ENCODE assay signal across 16 mouse cellular contexts in genomic region chr14:122639168-122639720, GRCm38 (mm10).
"Had no signal": no experiment of that assay in that cellular context is flagged by ENCODE, and none has a peak within 500 bp of the region (broad histone marks: within the 10 kb centered on the region; RNA-seq: fewer than 3 reads in every experiment).

No protein-coding gene starts in this region.

- H3K9me3 ChIP-seq: neural tube, embryonic 13.5 days; neural tube, embryonic 15.5 days; stomach, embryonic 15.5 days had no signal

- DNase-seq: retina, postnatal 1 day; right cerebral cortex, adult 18-20 months; right cerebral cortex, postnatal 14 days; right cerebral cortex, postnatal 25 days; right cerebral cortex, postnatal 4 days; spleen, adult 18-20 months; thymus, adult 18-20 months; thymus, adult 2 months; thymus, postnatal 14 days; thymus, postnatal 25 days; thymus, postnatal 36 days; thymus, postnatal 4 days had no signal

- H3K4me1 ChIP-seq: stomach, embryonic 15.5 days had no signal

- H3K36me3 ChIP-seq: neural tube, embryonic 13.5 days; neural tube, embryonic 15.5 days; stomach, embryonic 15.5 days had no signal

- H3K9ac ChIP-seq: neural tube, embryonic 13.5 days; neural tube, embryonic 15.5 days; stomach, embryonic 15.5 days had no signal

- H3K27ac ChIP-seq: neural tube, embryonic 13.5 days; neural tube, embryonic 15.5 days; stomach, embryonic 15.5 days; stomach, postnatal 0 days had no signal

- H3K4me3 ChIP-seq: neural tube, embryonic 13.5 days; neural tube, embryonic 15.5 days; stomach, embryonic 15.5 days had no signal

- H3K27me3 ChIP-seq: neural tube, embryonic 13.5 days; neural tube, embryonic 15.5 days; stomach, embryonic 15.5 days had no signal
